8 mouse cellular contexts compared by ENCODE assay signal in the genomic region with DNA sequence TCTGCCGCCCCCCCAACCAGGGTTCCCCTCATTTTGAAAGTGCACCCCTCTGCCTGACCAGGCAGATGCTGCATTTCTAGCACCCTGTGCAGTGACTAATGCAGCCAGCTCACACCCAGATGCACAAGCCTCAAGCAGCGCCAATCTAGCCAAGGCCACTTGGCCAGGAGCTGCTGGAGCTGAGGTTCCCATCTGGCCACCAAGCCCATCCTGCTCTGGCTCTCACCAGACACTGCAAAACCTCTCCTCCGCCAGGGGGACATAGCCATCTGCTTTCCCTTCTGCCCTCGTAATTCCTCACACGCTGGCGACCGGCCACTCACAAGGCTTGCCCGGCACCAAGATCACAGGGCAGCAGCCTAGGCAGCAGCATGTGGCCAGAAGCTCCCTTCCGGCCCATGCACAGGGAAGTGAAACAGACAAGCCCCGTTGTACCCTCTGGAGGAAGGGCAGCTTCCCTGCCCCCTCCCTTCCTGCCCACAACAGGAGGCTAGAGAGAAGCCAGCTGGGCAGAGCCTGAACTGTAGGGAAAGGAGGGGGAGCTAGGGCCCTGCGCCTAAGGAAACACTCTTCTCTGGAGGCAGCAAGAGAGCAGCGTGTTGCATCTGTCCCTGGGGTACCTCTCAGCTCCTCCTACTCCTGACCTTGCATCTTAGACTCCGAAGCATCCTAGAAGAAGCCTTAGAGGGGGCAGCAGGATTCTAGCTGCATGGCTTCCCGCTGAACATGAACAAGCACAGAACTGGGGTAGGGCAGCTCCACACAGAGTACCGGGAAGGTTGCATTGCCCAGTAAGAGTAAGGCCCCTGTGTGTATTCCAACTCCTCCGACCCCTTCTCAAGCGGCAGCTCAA.
DNase-seq lines count a peak whose midpoint lies in the region; ATAC-seq and TF ChIP-seq lines count a peak whose summit lies in the region.

No protein-coding gene starts in this region.

- DNase-seq in limb, embryonic 14.5 days (ENCODE audit: low spot score): peak; percentile 53
- peak; percentile 83 for DNase-seq in midbrain, embryonic 14.5 days
- DNase-seq in spleen, adult 12 weeks (ENCODE audit: low spot score): peak; percentile 14

- TF ChIP-seq POLR2A in bone marrow, adult 2 months (IDR thresholded peaks at IDR 0.05; ENCODE audit: borderline replicate concordance, control insufficient read depth, low read depth, low read length): peak; percentile 21; the same call in 1 of the 2 replicates
- TF ChIP-seq POLR2A in limb, embryonic 14.5 days (IDR thresholded peaks at IDR 0.05; ENCODE audit: borderline replicate concordance, extremely low read depth, insufficient read depth, insufficient read length): no peak

- no peak overlapping the region for H3K27ac ChIP-seq in bone marrow, adult 2 months (ENCODE audit: control insufficient read depth, insufficient read depth, low read depth, low read length, poor library complexity)
- H3K27ac ChIP-seq in heart, embryonic 11.5 days (ENCODE audit: low read depth, low read length): no peak overlapping the region
- peak overlapping the region; percentile 34; the same call in 1 of the 2 replicates for H3K27ac ChIP-seq in kidney, embryonic 15.5 days
- no peak overlapping the region for H3K27ac ChIP-seq in limb, embryonic 14.5 days (replicated peaks; ENCODE audit: low read depth, low read length)
- peak overlapping the region; percentile 13; the same call in 1 of the 2 replicates for H3K27ac ChIP-seq in midbrain, embryonic 14.5 days (replicated peaks; ENCODE audit: low read depth, low read length)

- H3K9me3 ChIP-seq in heart, embryonic 11.5 days (replicated peaks; ENCODE audit: control insufficient read depth, low read length): no peaks in the 10 kb centered on the region
- H3K9me3 ChIP-seq in kidney, embryonic 15.5 days (replicated peaks): no peaks in the 10 kb centered on the region
- no peaks in the 10 kb centered on the region for H3K9me3 ChIP-seq in limb, embryonic 14.5 days (ENCODE audit: control insufficient read depth, low read length)
- H3K9me3 ChIP-seq in midbrain, embryonic 14.5 days (ENCODE audit: control insufficient read depth, low read length): no peaks in the 10 kb centered on the region

- peak; percentile 35; the same call in 1 of the 2 replicates for TF ChIP-seq CTCF in bone marrow, adult 2 months (IDR thresholded peaks at IDR 0.05; ENCODE audit: control insufficient read depth, insufficient read depth, low read length)

- H3K4me1 ChIP-seq in bone marrow, adult 2 months (ENCODE audit: control insufficient read depth, insufficient read depth, low read length): no peaks in the 10 kb centered on the region; the same call in 1 of the 2 replicates
- peaks cover 18% of the 10 kb centered on the region for H3K4me1 ChIP-seq in heart, embryonic 11.5 days (ENCODE audit: control insufficient read depth, insufficient read depth, low read length)
- peaks cover 38% of the 10 kb centered on the region for H3K4me1 ChIP-seq in kidney, embryonic 15.5 days
- H3K4me1 ChIP-seq in limb, embryonic 14.5 days (ENCODE audit: control insufficient read depth, insufficient read depth, low read length): peaks cover 29% of the 10 kb centered on the region
- peaks cover 19% of the 10 kb centered on the region for H3K4me1 ChIP-seq in midbrain, embryonic 14.5 days (ENCODE audit: control insufficient read depth, insufficient read depth, low read length)

- WGBS in bone marrow, adult 2 months: 11% methylated on average over 17 of the region's 17 CpGs
- 9% methylated on average over 17 of the region's 17 CpGs for WGBS in heart, embryonic 11.5 days (ENCODE audit: insufficient replicate concordance)
- WGBS in kidney, embryonic 15.5 days: 12% methylated on average over 17 of the region's 17 CpGs
- WGBS in limb, embryonic 14.5 days: 12% methylated on average over 17 of the region's 17 CpGs
- 17% methylated on average over 17 of the region's 17 CpGs for WGBS in midbrain, embryonic 14.5 days

- H3K9ac ChIP-seq in heart, embryonic 11.5 days (ENCODE audit: low read depth, low read length): no peak overlapping the region; the same call in 1 of the 2 replicates
- peak overlapping the region; percentile 37 for H3K9ac ChIP-seq in kidney, embryonic 15.5 days
- H3K9ac ChIP-seq in limb, embryonic 14.5 days (ENCODE audit: low read depth, low read length, severe bottlenecking): 0 out of 2 replicates have a peak overlapping the region, but pooled peaks have one; percentile 34
- no peak overlapping the region; the same call in 1 of the 2 replicates for H3K9ac ChIP-seq in midbrain, embryonic 14.5 days (replicated peaks; ENCODE audit: low read length)

- no peak overlapping the region for H3K4me3 ChIP-seq in bone marrow, adult 2 months (replicated peaks; ENCODE audit: control insufficient read depth, low read depth, low read length)
- peak overlapping the region; percentile 10 for H3K4me3 ChIP-seq in heart, embryonic 11.5 days (ENCODE audit: low read depth, low read length)
- peak overlapping the region; percentile 33 for H3K4me3 ChIP-seq in kidney, embryonic 15.5 days (replicated peaks)
- no peak overlapping the region for H3K4me3 ChIP-seq in limb, embryonic 14.5 days (replicated peaks; ENCODE audit: low read length)
- H3K4me3 ChIP-seq in midbrain, embryonic 14.5 days (replicated peaks; ENCODE audit: low read depth, low read length): no peak overlapping the region

- H3K4me2 ChIP-seq in heart, embryonic 11.5 days: peak overlapping the region; percentile 68
- H3K4me2 ChIP-seq in kidney, embryonic 15.5 days: peak overlapping the region; percentile 58
- H3K4me2 ChIP-seq in limb, embryonic 14.5 days (replicated peaks; ENCODE audit: low read depth, low read length, severe bottlenecking): peak overlapping the region; percentile 31
- H3K4me2 ChIP-seq in midbrain, embryonic 14.5 days (ENCODE audit: low read length): peak overlapping the region; percentile 43

- ATAC-seq in erythroid progenitor cell, adult 5-6 weeks (replicated peaks; ENCODE audit: low FRiP score, poor library complexity, severe bottlenecking): 0 out of 2 replicates have a peak, but pooled peaks have one; percentile 31
- peak; percentile 69; the same call in 1 of the 2 replicates for ATAC-seq in heart, embryonic 11.5 days (replicated peaks; ENCODE audit: insufficient number of reproducible peaks, low FRiP score, low TSS enrichment)
- ATAC-seq in kidney, embryonic 15.5 days (replicated peaks; ENCODE audit: low FRiP score): peak; percentile 91
- peak; percentile 70 for ATAC-seq in limb, embryonic 14.5 days (ENCODE audit: low FRiP score, low read depth)
- ATAC-seq in midbrain, embryonic 14.5 days (ENCODE audit: low FRiP score, low TSS enrichment): peak; percentile 86
- ATAC-seq in activated CD4-positive, CD25-positive, alpha-beta regulatory T cell, adult 4 months: no peak

- H3K36me3 ChIP-seq in heart, embryonic 11.5 days (ENCODE audit: control insufficient read depth, insufficient read depth, low read length): no peaks in the 10 kb centered on the region
- no peaks in the 10 kb centered on the region for H3K36me3 ChIP-seq in kidney, embryonic 15.5 days
- no peaks in the 10 kb centered on the region for H3K36me3 ChIP-seq in limb, embryonic 14.5 days (ENCODE audit: control insufficient read depth, insufficient read depth, low read length)
- H3K36me3 ChIP-seq in midbrain, embryonic 14.5 days (ENCODE audit: control insufficient read depth, insufficient read depth, low read length): no peaks in the 10 kb centered on the region

- H3K27me3 ChIP-seq in heart, embryonic 11.5 days (ENCODE audit: control insufficient read depth, insufficient read depth, low read length): no peaks in the 10 kb centered on the region
- peaks cover 20% of the 10 kb centered on the region for H3K27me3 ChIP-seq in kidney, embryonic 15.5 days
- H3K27me3 ChIP-seq in limb, embryonic 14.5 days (ENCODE audit: control insufficient read depth, insufficient read depth, low read length): no peaks in the 10 kb centered on the region
- 0 out of 2 replicates have a peak, but pooled peaks cover 2% of the 10 kb centered on the region for H3K27me3 ChIP-seq in midbrain, embryonic 14.5 days (ENCODE audit: control insufficient read depth, insufficient read depth, low read length)

Comparison
In these comparisons a context has a peak if more than half of its experiments do, and no peak if none do; other contexts are left out.
1. H3K27ac ChIP-seq: peak in kidney, embryonic 15.5 days (single experiment) and midbrain, embryonic 14.5 days (single experiment); none in bone marrow, adult 2 months (single experiment), heart, embryonic 11.5 days (single experiment) and limb, embryonic 14.5 days (single experiment).
2. H3K4me3 ChIP-seq: peak in heart, embryonic 11.5 days (single experiment) and kidney, embryonic 15.5 days (single experiment); none in bone marrow, adult 2 months (single experiment), limb, embryonic 14.5 days (single experiment) and midbrain, embryonic 14.5 days (single experiment).
3. H3K9ac ChIP-seq: peak in kidney, embryonic 15.5 days (single experiment) and limb, embryonic 14.5 days (single experiment); none in heart, embryonic 11.5 days (single experiment) and midbrain, embryonic 14.5 days (single experiment).
4. DNase-seq: peak in every context shown above with its lines; median percentile 83 in midbrain, embryonic 14.5 days; 53 in limb, embryonic 14.5 days; 14 in spleen, adult 12 weeks.
5. Peak in every context shown above with its lines, with median percentiles within 50 percentile points of each other: H3K4me2 ChIP-seq.